Mouse (Mus musculus): ENCODE measurements around the gene Gm42688. TPM values are rescaled to one million over a fixed set of nuclear protein-coding genes. Genes with fewer than 3 reads are reported as not detected.
"Not testable (repeated sequence)": the region's sequence is repeated elsewhere in the genome, so short reads cannot be mapped to it uniquely, and the experiment has no call there.

The Gm42688 gene
- polyA plus RNA-seq, 1 experiment from 2014 or later: 4.9 TPM

GRCm38 (mm10) chr6:83156259-83156684, 54.9 kb downstream of the Gm42688 start, which contains the start of the genes Wdr54 and 1700003E16Rik:
Wdr54 (minus strand) TSS chr6:83156397.
1700003E16Rik (plus strand) TSS chr6:83156404.
- Histone ChIP-seq H3K27ac (ENCODE audit: low read length) (no peak within 1 kb of the TSS), H3K4me1 (replicated peaks; ENCODE audit: control insufficient read depth, insufficient read depth, low read length) (peaks cover 12% of the 10 kb centered on the region), H3K4me2 (ENCODE audit: low read length) (peak within 1 kb of the TSS; percentile 71), H3K27me3 (replicated peaks; ENCODE audit: control insufficient read depth, insufficient read depth, low read length) (peaks cover 13% of the 10 kb centered on the region), H3K9ac (replicated peaks; ENCODE audit: low read depth, low read length) (peak within 1 kb of the TSS; percentile 57), H3K4me3 (replicated peaks; ENCODE audit: low read length) (peak within 1 kb of the TSS; percentile 63), H3K9me3 (ENCODE audit: control insufficient read depth, low read length) (no peaks in the 10 kb centered on the region), H3K36me3 (ENCODE audit: control insufficient read depth, insufficient read depth) (no peaks in the 10 kb centered on the region; the same call in 1 of the 2 replicates)
- ATAC-seq: peak; percentile 96
- under 1% methylated on average over 32 of the region's 32 CpGs for WGBS

- 22% methylated on average over 3 of the region's 3 CpGs for WGBS
- H3K27ac ChIP-seq (ENCODE audit: low read length); H3K36me3 ChIP-seq (ENCODE audit: control insufficient read depth, insufficient read depth); ATAC-seq; H3K4me3 ChIP-seq (replicated peaks; ENCODE audit: low read length); H3K9me3 ChIP-seq (ENCODE audit: control insufficient read depth, low read length); H3K9ac ChIP-seq (replicated peaks; ENCODE audit: low read depth, low read length); H3K4me2 ChIP-seq (ENCODE audit: low read length): not testable (repeated sequence)
- H3K4me1 ChIP-seq (replicated peaks; ENCODE audit: control insufficient read depth, insufficient read depth, low read length): peaks cover 25% of the 10 kb centered on the region
- peaks cover 32% of the 10 kb centered on the region for H3K27me3 ChIP-seq (replicated peaks; ENCODE audit: control insufficient read depth, insufficient read depth, low read length)
These were observed 58.0 kb downstream of the Gm42688 start for GRCm38 (mm10) chr6:83159456-83159855.

MicroRNA genes within 50 kb of the gene (microRNA counts, 519-probe panel; counts per million panel counts)
- 1,958 counts per million, percentile 27 among the panel's probes with 10 or more counts for microRNA mmu-miR-3470a+mmu-miR-3470b

Small RNA genes within 50 kb of the gene (microRNA-seq; reads per million reads assigned to microRNA genes)
- not detected for gene Mir3470a

Other genes with a start within 250 kb of the Gm42688 start
- 16.3 and 18.7 TPM in 2 replicates for gene Sema4f, start 161.8 kb upstream of the Gm42688 start, polyA plus RNA-seq (2015; fragmentation: Nextera tagmentation; extraction: Ambion mirVana)
- gene M1ap, start 154.7 kb upstream of the Gm42688 start, polyA plus RNA-seq (2015; fragmentation: Nextera tagmentation; extraction: Ambion mirVana): not detected in 2 replicates
- gene Dok1, start 68.1 kb upstream of the Gm42688 start, polyA plus RNA-seq (2015; fragmentation: Nextera tagmentation; extraction: Ambion mirVana): 2.0 and 2.1 TPM in 2 replicates
- gene Loxl3, start 67.4 kb upstream of the Gm42688 start, polyA plus RNA-seq (2015; fragmentation: Nextera tagmentation; extraction: Ambion mirVana): 5.3 and 6.0 TPM in 2 replicates
- 157 and 186 TPM in 2 replicates for gene Aup1, start 47.1 kb upstream of the Gm42688 start, polyA plus RNA-seq (2015; fragmentation: Nextera tagmentation; extraction: Ambion mirVana)
- gene Htra2, start 46.3 kb upstream of the Gm42688 start, polyA plus RNA-seq (2015; fragmentation: Nextera tagmentation; extraction: Ambion mirVana): 70.7 and 77.8 TPM in 2 replicates
- 0.30 and 0.31 TPM in 2 replicates for gene Dqx1, start 43.8 kb upstream of the Gm42688 start, polyA plus RNA-seq (2015; fragmentation: Nextera tagmentation; extraction: Ambion mirVana)
- not detected in 2 replicates for gene Tlx2, start 31.3 kb upstream of the Gm42688 start, polyA plus RNA-seq (2015; fragmentation: Nextera tagmentation; extraction: Ambion mirVana)
- 45.5 and 46.5 TPM in 2 replicates for gene Pcgf1, start 23.7 kb upstream of the Gm42688 start, polyA plus RNA-seq (2015; fragmentation: Nextera tagmentation; extraction: Ambion mirVana)
- not detected in 2 replicates for gene Lbx2, start 15.2 kb upstream of the Gm42688 start, polyA plus RNA-seq (2015; fragmentation: Nextera tagmentation; extraction: Ambion mirVana)
- gene Ccdc142, start within 50 bp of the Gm42688 start, polyA plus RNA-seq (2015; fragmentation: Nextera tagmentation; extraction: Ambion mirVana): 3.2 and 4.3 TPM in 2 replicates
- 109 and 122 TPM in 2 replicates for gene Mrpl53, start 7.4 kb downstream of the Gm42688 start, polyA plus RNA-seq (2015; fragmentation: Nextera tagmentation; extraction: Ambion mirVana)
- 21.8 and 22.6 TPM in 2 replicates for gene Mogs, start 13.9 kb downstream of the Gm42688 start, polyA plus RNA-seq (2015; fragmentation: Nextera tagmentation; extraction: Ambion mirVana)
- 209 and 228 TPM in 2 replicates for gene Wbp1, start 19.9 kb downstream of the Gm42688 start, polyA plus RNA-seq (2015; fragmentation: Nextera tagmentation; extraction: Ambion mirVana)
- 11.4 and 14.4 TPM in 2 replicates for gene Ino80b, start 23.8 kb downstream of the Gm42688 start, polyA plus RNA-seq (2015; fragmentation: Nextera tagmentation; extraction: Ambion mirVana)
- 6.9 and 7.4 TPM in 2 replicates for gene Rtkn, start 33.8 kb downstream of the Gm42688 start, polyA plus RNA-seq (2015; fragmentation: Nextera tagmentation; extraction: Ambion mirVana)
- gene Wdr54, start 54.8 kb downstream of the Gm42688 start, polyA plus RNA-seq (2015; fragmentation: Nextera tagmentation; extraction: Ambion mirVana): 18.2 and 21.7 TPM in 2 replicates
- 7.8 and 9.4 TPM in 2 replicates for gene 1700003E16Rik, start 54.8 kb downstream of the Gm42688 start, polyA plus RNA-seq (2015; fragmentation: Nextera tagmentation; extraction: Ambion mirVana)
- 150 and 158 TPM in 2 replicates for gene Dctn1, start 64.3 kb downstream of the Gm42688 start, polyA plus RNA-seq (2015; fragmentation: Nextera tagmentation; extraction: Ambion mirVana)
- gene Slc4a5, start 118.2 kb downstream of the Gm42688 start, polyA plus RNA-seq (2015; fragmentation: Nextera tagmentation; extraction: Ambion mirVana): 0.52 and 0.76 TPM in 2 replicates
- 22.3 and 28.6 TPM in 2 replicates for gene Mthfd2, start 224.3 kb downstream of the Gm42688 start, polyA plus RNA-seq (2015; fragmentation: Nextera tagmentation; extraction: Ambion mirVana)
- 30.2 and 36.6 TPM in 2 replicates for gene Mob1a, start 224.4 kb downstream of the Gm42688 start, polyA plus RNA-seq (2015; fragmentation: Nextera tagmentation; extraction: Ambion mirVana)
- gene Bola3, start 247.5 kb downstream of the Gm42688 start, polyA plus RNA-seq (2015; fragmentation: Nextera tagmentation; extraction: Ambion mirVana): 48.2 and 49.3 TPM in 2 replicates

All from forebrain, embryonic 16.5 days (tissue).